Mouse (Mus musculus): ENCODE measurements around the gene Taf3. TPM values are rescaled to one million over a fixed set of nuclear protein-coding genes. Genes with fewer than 3 reads are reported as not detected.

The Taf3 gene
- total and polyA plus RNA-seq, 3 experiments: 3.0 to 8.6 (median 8.2) TPM

DNA sequence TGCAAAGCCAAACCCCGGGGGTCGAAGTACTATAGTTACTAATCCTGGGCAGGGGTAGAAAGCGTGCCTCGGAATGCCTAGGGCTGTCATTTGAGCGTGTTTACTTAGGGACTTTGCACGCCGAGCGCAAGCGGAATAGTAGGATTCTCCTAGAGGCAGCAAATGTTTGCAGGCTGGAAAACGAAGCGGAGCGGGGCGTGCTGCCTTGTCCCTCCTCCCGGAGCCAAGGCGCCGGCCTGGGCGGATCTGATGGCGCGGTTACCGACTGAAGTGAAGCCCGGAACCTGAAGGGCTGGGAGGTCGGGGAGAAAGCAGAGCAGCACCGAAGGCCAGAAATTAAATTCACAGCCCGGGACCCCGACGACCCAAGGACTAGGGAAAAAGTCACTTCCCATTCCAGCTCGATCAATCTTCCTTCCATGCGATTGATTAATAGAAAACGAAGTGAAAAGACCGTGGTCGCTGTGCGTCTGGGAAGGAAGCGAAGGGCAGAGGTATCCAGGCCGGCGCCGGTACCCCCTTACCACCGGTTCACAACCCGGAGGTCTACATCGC, 165.9 kb downstream of the Taf3 start:
- WGBS: 2% methylated on average over 39 of the region's 39 CpGs
- intact Hi-C loops (cut with DNase I): loop anchor here (5.0 kb wide), 1 partner anchor 125 kb away; no protein-coding TSS in a partner anchor
- no peak overlapping the region for H3K27ac ChIP-seq
- H3K4me3 ChIP-seq: peak overlapping the region; percentile 45
- H3K4me1 ChIP-seq (ENCODE audit: control insufficient read depth, insufficient read depth, low read length): no peaks in the 10 kb centered on the region
- TF ChIP-seq POLR2A (IDR thresholded peaks at IDR 0.05; ENCODE audit: insufficient read depth, low read depth, low read length) (no peak), EP300 (IDR thresholded peaks at IDR 0.05; ENCODE audit: insufficient read depth, low read depth, low read length) (no peak), CTCF (IDR thresholded peaks at IDR 0.05) (no peak)
- DNase-seq: peak; percentile 52 to 69
- H3K9ac ChIP-seq (ENCODE audit: low read depth, low read length): peak overlapping the region; percentile 29; the same call in 1 of the 2 replicates
- no peaks in the 10 kb centered on the region for H3K36me3 ChIP-seq (ENCODE audit: control insufficient read depth, insufficient read depth, low read length)
- no peaks in the 10 kb centered on the region for H3K79me2 ChIP-seq (replicated peaks; ENCODE audit: control insufficient read depth, insufficient read depth, low read length)
- H3K27me3 ChIP-seq (ENCODE audit: control insufficient read depth, insufficient read depth, low read length): peaks cover 27% of the 10 kb centered on the region

DNA sequence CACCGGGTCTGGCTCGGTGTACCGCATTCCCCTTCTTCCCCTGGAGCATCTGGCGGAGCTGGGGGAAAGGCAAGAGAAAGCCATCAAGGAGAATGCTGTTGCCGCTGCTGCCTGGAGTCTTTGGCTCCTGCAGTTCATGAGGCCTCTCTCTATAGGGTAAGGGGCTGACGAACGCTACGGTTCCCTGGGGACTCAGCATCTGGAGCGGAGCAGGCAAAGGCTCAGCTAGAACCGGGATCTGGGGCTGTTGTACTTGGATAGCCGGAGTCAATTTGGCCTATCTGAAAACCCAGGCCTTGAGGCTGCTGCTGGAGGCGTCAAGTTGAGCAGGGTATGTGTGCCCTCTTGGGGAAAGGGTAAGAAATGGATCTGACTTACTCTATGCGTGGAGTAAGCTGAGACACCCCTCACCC, 166.8 kb downstream of the Taf3 start:
- Histone ChIP-seq H3K27me3 (ENCODE audit: control insufficient read depth, insufficient read depth, low read length) (peaks cover 26% of the 10 kb centered on the region), H3K36me3 (ENCODE audit: control insufficient read depth, insufficient read depth, low read length) (no peaks in the 10 kb centered on the region), H3K9ac (ENCODE audit: low read depth, low read length) (no peak overlapping the region), H3K4me3 (no peak overlapping the region), H3K27ac (no peak overlapping the region), H3K4me1 (ENCODE audit: control insufficient read depth, insufficient read depth, low read length) (no peaks in the 10 kb centered on the region), H3K79me2 (replicated peaks; ENCODE audit: control insufficient read depth, insufficient read depth, low read length) (no peaks in the 10 kb centered on the region)
- intact Hi-C loops (cut with DNase I): loop anchor here (5.0 kb wide), 1 partner anchor 126 kb away; no protein-coding TSS in a partner anchor
- 15% methylated on average over 13 of the region's 13 CpGs for WGBS
- DNase-seq: peak in 1 of 2 experiments; percentile 35
- no peak for TF ChIP-seq POLR2A (IDR thresholded peaks at IDR 0.05; ENCODE audit: insufficient read depth, low read depth, low read length)
- TF ChIP-seq CTCF (IDR thresholded peaks at IDR 0.05): no peak
- TF ChIP-seq EP300 (IDR thresholded peaks at IDR 0.05; ENCODE audit: insufficient read depth, low read depth, low read length): no peak

DNA sequence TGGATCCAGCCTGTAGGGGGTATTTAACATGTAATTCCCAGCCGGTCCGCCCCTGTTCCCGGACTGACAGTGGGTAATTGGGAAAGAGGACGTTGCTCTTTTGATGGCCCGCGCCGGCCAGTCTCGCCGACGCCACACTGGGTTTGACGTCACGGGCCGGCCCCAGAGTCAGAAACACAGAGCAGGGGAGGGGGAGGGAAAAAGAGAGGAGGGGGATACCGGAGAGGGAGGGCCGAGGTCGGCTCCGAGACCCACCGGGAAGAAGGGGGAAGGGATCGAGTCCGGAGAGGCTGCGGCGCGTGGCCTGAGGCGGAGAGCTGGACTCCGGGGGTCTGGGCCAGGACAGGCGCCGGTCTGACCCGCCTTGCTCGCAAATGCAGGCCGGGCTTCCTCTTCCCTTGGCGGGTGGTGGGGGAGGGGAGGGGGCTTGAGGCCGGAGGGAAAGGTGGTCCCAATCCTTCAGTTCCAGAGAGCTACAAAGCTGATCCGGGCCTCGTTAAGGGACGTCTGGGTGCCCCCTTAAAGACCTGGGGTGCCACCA, 167.3 kb downstream of the Taf3 start, which contains the start of gene 4930412O13Rik:
TSS of gene 4930412O13Rik (plus strand) at position 202 of the 541 bp plus-strand sequence.
- 4% methylated on average over 35 of the region's 35 CpGs for WGBS
- no peaks in the 10 kb centered on the region for H3K36me3 ChIP-seq (ENCODE audit: control insufficient read depth, insufficient read depth, low read length)
- peaks cover 26% of the 10 kb centered on the region for H3K27me3 ChIP-seq (ENCODE audit: control insufficient read depth, insufficient read depth, low read length)
- peak in 1 of 2 experiments; percentile 40 for DNase-seq
- TF ChIP-seq POLR2A (IDR thresholded peaks at IDR 0.05; ENCODE audit: insufficient read depth, low read depth, low read length): no peak
- TF ChIP-seq CTCF (IDR thresholded peaks at IDR 0.05): no peak
- TF ChIP-seq EP300 (IDR thresholded peaks at IDR 0.05; ENCODE audit: insufficient read depth, low read depth, low read length): no peak
- H3K4me3 ChIP-seq: no peak within 1 kb of the TSS
- H3K79me2 ChIP-seq (replicated peaks; ENCODE audit: control insufficient read depth, insufficient read depth, low read length): no peaks in the 10 kb centered on the region
- H3K9ac ChIP-seq (ENCODE audit: low read depth, low read length): no peak within 1 kb of the TSS; the same call in 1 of the 2 replicates
- no peak within 1 kb of the TSS for H3K27ac ChIP-seq
- H3K4me1 ChIP-seq (ENCODE audit: control insufficient read depth, insufficient read depth, low read length): no peaks in the 10 kb centered on the region
- intact Hi-C loops (cut with DNase I): loop anchor here (5.0 kb wide), 1 partner anchor 126 kb away; no protein-coding TSS in a partner anchor

DNA sequence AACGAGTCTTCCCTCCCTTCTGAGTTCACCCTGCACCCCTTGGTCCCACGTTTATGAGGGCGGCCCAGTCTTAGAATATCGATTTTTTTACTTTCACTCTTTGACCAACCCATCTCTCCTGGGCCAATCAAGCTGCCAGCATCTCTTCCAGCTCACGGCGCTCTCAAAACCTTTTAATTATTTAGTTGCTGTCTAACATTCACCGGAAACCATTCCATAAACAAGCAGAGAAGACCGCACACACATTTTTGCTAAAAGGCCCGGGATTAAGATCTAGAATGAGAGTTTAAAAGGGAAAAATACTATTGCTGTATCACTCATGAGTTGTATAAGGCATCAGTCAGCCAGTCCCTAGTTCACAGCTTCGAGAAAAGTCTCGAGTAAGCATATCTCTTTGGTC, 168.1 kb downstream of the Taf3 start:
- TF ChIP-seq POLR2A (IDR thresholded peaks at IDR 0.05; ENCODE audit: insufficient read depth, low read depth, low read length) (no peak), EP300 (IDR thresholded peaks at IDR 0.05; ENCODE audit: insufficient read depth, low read depth, low read length) (no peak), CTCF (IDR thresholded peaks at IDR 0.05) (no peak)
- Histone ChIP-seq H3K79me2 (replicated peaks; ENCODE audit: control insufficient read depth, insufficient read depth, low read length) (no peaks in the 10 kb centered on the region), H3K9ac (ENCODE audit: low read depth, low read length) (no peak overlapping the region), H3K4me3 (no peak overlapping the region), H3K27ac (no peak overlapping the region), H3K27me3 (ENCODE audit: control insufficient read depth, insufficient read depth, low read length) (peaks cover 25% of the 10 kb centered on the region), H3K36me3 (ENCODE audit: control insufficient read depth, insufficient read depth, low read length) (no peaks in the 10 kb centered on the region), H3K4me1 (ENCODE audit: control insufficient read depth, insufficient read depth, low read length) (no peaks in the 10 kb centered on the region)
- WGBS: 31% methylated on average over 11 of the region's 11 CpGs
- no peak for DNase-seq
- intact Hi-C loops (cut with DNase I): loop anchor here (5.0 kb wide), 1 partner anchor 127 kb away; no protein-coding TSS in a partner anchor

DNA sequence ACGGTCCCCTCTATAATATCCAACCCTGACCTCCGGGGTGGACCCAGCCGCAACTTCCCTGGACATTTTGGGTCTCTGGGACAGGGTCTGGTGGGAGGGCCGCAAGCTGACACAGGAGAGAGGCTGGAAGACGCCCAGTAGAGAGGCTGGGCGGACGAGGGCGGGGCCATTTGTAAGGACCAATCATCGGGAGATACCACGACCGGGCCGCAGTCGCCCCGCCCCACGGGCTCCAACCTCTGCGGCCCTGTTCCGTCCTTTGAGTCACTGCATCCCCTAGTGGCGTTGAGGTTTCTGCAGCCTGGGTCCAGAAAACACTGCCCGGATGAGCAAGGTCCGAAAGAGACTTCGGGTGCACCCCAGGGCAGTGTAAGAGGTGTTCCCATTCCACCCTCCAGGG, 168.9 kb downstream of the Taf3 start:
- Histone ChIP-seq H3K27ac (peak overlapping the region; percentile 34), H3K9ac (ENCODE audit: low read depth, low read length) (peak overlapping the region; percentile 36)
- 1% methylated on average over 21 of the region's 21 CpGs for WGBS

More for the DNA sequence above, 168.9 kb downstream of the Taf3 start:
- intact Hi-C loops (cut with DNase I): loop anchor here (5.0 kb wide), 2 partner anchors 252 to 332 kb away; no protein-coding TSS in a partner anchor
- peak overlapping the region; percentile 38 for H3K4me3 ChIP-seq
- H3K4me1 ChIP-seq (ENCODE audit: control insufficient read depth, insufficient read depth, low read length): no peaks in the 10 kb centered on the region
- TF ChIP-seq EP300 (IDR thresholded peaks at IDR 0.05; ENCODE audit: insufficient read depth, low read depth, low read length) (peak; percentile 55; the same call in 1 of the 2 replicates), POLR2A (IDR thresholded peaks at IDR 0.05; ENCODE audit: insufficient read depth, low read depth, low read length) (peak; percentile 52; the same call in 1 of the 2 replicates), CTCF (IDR thresholded peaks at IDR 0.05) (peak; percentile 94)
- H3K79me2 ChIP-seq (replicated peaks; ENCODE audit: control insufficient read depth, insufficient read depth, low read length): no peaks in the 10 kb centered on the region
- peak; percentile 91 to 94 for DNase-seq
- H3K36me3 ChIP-seq (ENCODE audit: control insufficient read depth, insufficient read depth, low read length): no peaks in the 10 kb centered on the region
- H3K27me3 ChIP-seq (ENCODE audit: control insufficient read depth, insufficient read depth, low read length): peaks cover 25% of the 10 kb centered on the region
